Mouse (Mus musculus): ENCODE measurements around the gene Ccer1. TPM values are rescaled to one million over a fixed set of nuclear protein-coding genes. Genes with fewer than 3 reads are reported as not detected.

Gene Ccer1
- polyA plus RNA-seq (2015; fragmentation: Nextera tagmentation; extraction: Ambion mirVana): not detected in 2 replicates

DNA sequence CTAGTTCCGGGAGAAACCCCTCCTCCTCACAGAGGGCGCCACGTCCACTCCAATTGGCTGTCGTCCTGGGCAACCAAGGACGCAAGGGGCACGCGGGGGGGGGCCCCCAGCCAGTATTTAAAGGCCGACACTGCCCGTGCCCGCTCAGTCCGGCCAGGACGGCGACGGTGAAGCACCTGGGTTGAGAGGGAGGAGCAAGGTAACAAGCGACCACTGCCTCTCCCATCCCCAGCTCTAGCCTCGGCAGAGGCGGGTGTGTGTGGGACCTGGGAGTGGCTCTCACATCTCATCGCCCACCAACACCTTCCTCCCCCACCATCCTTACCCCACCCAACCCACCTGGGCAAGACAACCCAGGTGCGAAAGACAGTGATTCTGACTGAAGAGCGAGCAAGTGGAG, at the start of gene Ccer1:
TSS of gene Ccer1 (plus strand) at position 147 of the 400 bp plus-strand sequence.
- Histone ChIP-seq H3K4me3 (ENCODE audit: low read length) (no peak within 1 kb of the TSS), H3K4me2 (ENCODE audit: low read depth, low read length) (no peak within 1 kb of the TSS), H3K27me3 (replicated peaks; ENCODE audit: control insufficient read depth, insufficient read depth, low read length) (no peaks in the 10 kb centered on the region), H3K36me3 (ENCODE audit: control insufficient read depth, insufficient read depth, low read length) (no peaks in the 10 kb centered on the region), H3K4me1 (ENCODE audit: control insufficient read depth, insufficient read depth, low read length) (no peaks in the 10 kb centered on the region), H3K27ac (ENCODE audit: low read length) (no peak within 1 kb of the TSS), H3K9me3 (ENCODE audit: control insufficient read depth, low read length) (0 out of 2 replicates have a peak, but pooled peaks cover 4% of the 10 kb centered on the region), H3K9ac (ENCODE audit: low read depth, low read length) (no peak within 1 kb of the TSS)
- no peak for ATAC-seq
- WGBS: 76% methylated on average over 20 of the region's 20 CpGs

DNA sequence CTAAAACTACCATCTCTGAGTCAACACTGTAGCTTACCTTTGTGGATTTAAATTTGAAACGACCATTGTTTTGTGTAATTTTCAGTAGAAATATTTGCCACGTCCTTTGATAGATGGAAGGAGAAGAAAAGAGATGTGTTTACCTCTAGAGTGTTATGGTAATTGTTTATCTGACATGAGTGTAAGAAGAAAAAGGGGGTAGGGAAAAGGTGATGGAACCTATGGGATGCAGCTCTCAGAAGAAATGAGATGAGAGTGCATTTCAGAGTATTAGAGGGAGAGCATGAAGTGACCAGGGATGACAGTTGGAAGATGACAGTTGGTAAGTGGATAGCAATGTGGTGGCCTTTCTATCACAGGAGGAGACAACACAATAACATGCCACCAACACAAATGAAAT, 49.1 kb upstream of the Ccer1 start, which contains the start of gene Epyc:
TSS of gene Epyc (plus strand) at position 301 of the 400 bp plus-strand sequence.
- Histone ChIP-seq H3K27ac (ENCODE audit: low read length) (no peak within 1 kb of the TSS), H3K4me2 (ENCODE audit: low read depth, low read length) (no peak within 1 kb of the TSS), H3K4me3 (ENCODE audit: low read length) (no peak within 1 kb of the TSS), H3K4me1 (ENCODE audit: control insufficient read depth, insufficient read depth, low read length) (no peaks in the 10 kb centered on the region), H3K27me3 (replicated peaks; ENCODE audit: control insufficient read depth, insufficient read depth, low read length) (no peaks in the 10 kb centered on the region), H3K36me3 (ENCODE audit: control insufficient read depth, insufficient read depth, low read length) (no peaks in the 10 kb centered on the region), H3K9ac (ENCODE audit: low read depth, low read length) (no peak within 1 kb of the TSS), H3K9me3 (ENCODE audit: control insufficient read depth, low read length) (no peaks in the 10 kb centered on the region)
- 81% methylated on average over 2 of the region's 2 CpGs for WGBS
- ATAC-seq: no peak

DNA sequence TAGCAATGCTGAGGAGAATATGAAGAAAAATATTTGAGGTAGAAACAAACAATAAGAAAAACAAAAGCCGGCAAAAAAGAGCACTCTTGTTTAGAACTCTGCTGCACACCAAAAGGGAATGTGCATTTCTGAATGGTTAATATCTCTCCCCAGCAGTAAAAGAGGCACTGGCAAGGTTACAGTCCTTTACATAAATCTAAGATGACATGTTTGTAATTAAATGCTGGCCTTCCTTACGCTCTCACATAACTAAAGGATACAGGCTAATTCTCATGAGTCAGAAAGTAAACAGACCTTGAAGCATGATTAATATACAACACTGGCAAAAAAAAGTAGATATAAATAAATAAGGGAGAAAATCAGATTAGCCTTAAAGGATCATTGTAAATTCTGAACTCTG, 42.5 kb upstream of the Ccer1 start:
- WGBS: 24% methylated on average over 2 of the region's 2 CpGs
- ATAC-seq: peak; percentile 48; the same call in 1 of the 2 replicates
- H3K4me3 ChIP-seq (ENCODE audit: low read length): no peak overlapping the region

GRCm38 (mm10) chr10:97659489-97659888, 33.4 kb upstream of the Ccer1 start:
- WGBS: 91% methylated on average over 1 of the region's 1 CpGs
- H3K9ac ChIP-seq (ENCODE audit: low read depth, low read length): no peak overlapping the region
- peak; percentile 55; the same call in 1 of the 2 replicates for ATAC-seq
- no peaks in the 10 kb centered on the region for H3K27me3 ChIP-seq (replicated peaks; ENCODE audit: control insufficient read depth, insufficient read depth, low read length)
- H3K4me3 ChIP-seq (ENCODE audit: low read length): no peak overlapping the region
- H3K36me3 ChIP-seq (ENCODE audit: control insufficient read depth, insufficient read depth, low read length): no peaks in the 10 kb centered on the region
- H3K9me3 ChIP-seq (ENCODE audit: control insufficient read depth, low read length): no peaks in the 10 kb centered on the region
- H3K4me2 ChIP-seq (ENCODE audit: low read depth, low read length): no peak overlapping the region
- H3K4me1 ChIP-seq (ENCODE audit: control insufficient read depth, insufficient read depth, low read length): no peaks in the 10 kb centered on the region
- no peak overlapping the region for H3K27ac ChIP-seq (ENCODE audit: low read length)

More for the DNA sequence above, 42.5 kb upstream of the Ccer1 start:
- Histone ChIP-seq H3K36me3 (ENCODE audit: control insufficient read depth, insufficient read depth, low read length) (no peaks in the 10 kb centered on the region), H3K27me3 (replicated peaks; ENCODE audit: control insufficient read depth, insufficient read depth, low read length) (no peaks in the 10 kb centered on the region), H3K27ac (ENCODE audit: low read length) (no peak overlapping the region), H3K9me3 (ENCODE audit: control insufficient read depth, low read length) (no peaks in the 10 kb centered on the region), H3K4me2 (ENCODE audit: low read depth, low read length) (no peak overlapping the region), H3K9ac (ENCODE audit: low read depth, low read length) (no peak overlapping the region), H3K4me1 (ENCODE audit: control insufficient read depth, insufficient read depth, low read length) (no peaks in the 10 kb centered on the region)

DNA sequence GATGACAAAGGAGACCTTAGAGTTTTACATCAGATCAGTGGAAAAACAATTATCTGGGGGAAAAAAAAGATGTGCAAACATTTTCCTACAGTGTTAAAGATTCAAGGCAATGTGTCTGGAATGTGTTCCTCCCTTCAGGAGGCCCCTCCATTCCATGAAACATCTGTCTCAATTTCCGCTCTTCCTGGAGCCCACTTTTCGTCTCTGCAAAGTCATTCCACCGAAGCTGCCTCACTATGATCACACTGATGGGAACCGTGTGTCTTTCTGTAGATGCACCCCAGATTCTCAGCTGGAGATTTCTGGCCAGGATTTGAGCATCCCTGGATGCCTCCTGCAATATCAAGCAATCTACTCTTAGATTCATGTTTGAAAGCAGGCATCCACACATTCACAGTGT, 24.2 kb upstream of the Ccer1 start:
- Histone ChIP-seq H3K27me3 (replicated peaks; ENCODE audit: control insufficient read depth, insufficient read depth, low read length) (no peaks in the 10 kb centered on the region), H3K27ac (ENCODE audit: low read length) (peak overlapping the region; percentile 43)
- WGBS: 47% methylated on average over 4 of the region's 4 CpGs

GRCm38 (mm10) chr10:97670202-97670601, 22.7 kb upstream of the Ccer1 start:
- no peaks in the 10 kb centered on the region for H3K36me3 ChIP-seq (ENCODE audit: control insufficient read depth, insufficient read depth, low read length)
- ATAC-seq: no peak
- no peak overlapping the region for H3K4me2 ChIP-seq (ENCODE audit: low read depth, low read length)
- H3K9me3 ChIP-seq (ENCODE audit: control insufficient read depth, low read length): no peaks in the 10 kb centered on the region
- 49% methylated on average over 4 of the region's 4 CpGs for WGBS
- H3K4me3 ChIP-seq (ENCODE audit: low read length): no peak overlapping the region
- H3K9ac ChIP-seq (ENCODE audit: low read depth, low read length): no peak overlapping the region
- no peaks in the 10 kb centered on the region for H3K27me3 ChIP-seq (replicated peaks; ENCODE audit: control insufficient read depth, insufficient read depth, low read length)
- H3K27ac ChIP-seq (ENCODE audit: low read length): no peak overlapping the region
- no peaks in the 10 kb centered on the region for H3K4me1 ChIP-seq (ENCODE audit: control insufficient read depth, insufficient read depth, low read length)

More for the DNA sequence above, 24.2 kb upstream of the Ccer1 start:
- Histone ChIP-seq H3K4me3 (ENCODE audit: low read length) (no peak overlapping the region), H3K4me2 (ENCODE audit: low read depth, low read length) (no peak overlapping the region), H3K36me3 (ENCODE audit: control insufficient read depth, insufficient read depth, low read length) (no peaks in the 10 kb centered on the region), H3K9ac (ENCODE audit: low read depth, low read length) (no peak overlapping the region), H3K9me3 (ENCODE audit: control insufficient read depth, low read length) (no peaks in the 10 kb centered on the region), H3K4me1 (ENCODE audit: control insufficient read depth, insufficient read depth, low read length) (no peaks in the 10 kb centered on the region)
- ATAC-seq: peak; percentile 71

DNA sequence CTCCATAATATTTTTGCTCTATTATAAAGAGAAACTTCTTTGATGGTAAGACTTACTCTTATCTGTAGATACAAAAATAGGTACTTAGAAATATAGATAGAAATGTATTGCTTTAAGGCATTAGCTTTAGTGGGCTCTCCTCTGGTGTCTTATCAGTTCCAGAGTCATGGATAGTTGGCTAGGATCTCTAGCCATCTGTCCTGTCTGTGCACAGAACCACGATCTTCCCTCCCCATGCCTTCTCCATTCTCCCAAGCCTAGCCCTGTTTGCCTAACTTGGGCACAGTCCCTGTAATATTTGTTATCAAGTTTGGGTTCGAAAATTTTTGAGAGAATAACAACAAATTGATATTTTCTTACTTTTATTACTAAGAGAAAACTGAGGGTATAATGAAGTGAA, 19.6 kb upstream of the Ccer1 start:
- Histone ChIP-seq H3K9ac (ENCODE audit: low read depth, low read length) (no peak overlapping the region), H3K4me2 (ENCODE audit: low read depth, low read length) (no peak overlapping the region), H3K27ac (ENCODE audit: low read length) (no peak overlapping the region), H3K4me3 (ENCODE audit: low read length) (no peak overlapping the region), H3K9me3 (ENCODE audit: control insufficient read depth, low read length) (no peaks in the 10 kb centered on the region), H3K36me3 (ENCODE audit: control insufficient read depth, insufficient read depth, low read length) (no peaks in the 10 kb centered on the region), H3K27me3 (replicated peaks; ENCODE audit: control insufficient read depth, insufficient read depth, low read length) (no peaks in the 10 kb centered on the region), H3K4me1 (ENCODE audit: control insufficient read depth, insufficient read depth, low read length) (no peaks in the 10 kb centered on the region)
- no peak for ATAC-seq
- whole genome bisulfite sequencing: 84% methylated on average over 2 of the region's 2 CpGs

GRCm38 (mm10) chr10:97682981-97683380, 9.9 kb upstream of the Ccer1 start:
- no peak overlapping the region for H3K4me3 ChIP-seq (ENCODE audit: low read length)
- H3K9me3 ChIP-seq (ENCODE audit: control insufficient read depth, low read length): no peaks in the 10 kb centered on the region
- no peak overlapping the region for H3K27ac ChIP-seq (ENCODE audit: low read length)
- H3K36me3 ChIP-seq (ENCODE audit: control insufficient read depth, insufficient read depth, low read length): no peaks in the 10 kb centered on the region
- ATAC-seq: no peak
- H3K9ac ChIP-seq (ENCODE audit: low read depth, low read length): no peak overlapping the region
- no peak overlapping the region for H3K4me2 ChIP-seq (ENCODE audit: low read depth, low read length)
- H3K27me3 ChIP-seq (replicated peaks; ENCODE audit: control insufficient read depth, insufficient read depth, low read length): no peaks in the 10 kb centered on the region
- no peaks in the 10 kb centered on the region for H3K4me1 ChIP-seq (ENCODE audit: control insufficient read depth, insufficient read depth, low read length)

DNA sequence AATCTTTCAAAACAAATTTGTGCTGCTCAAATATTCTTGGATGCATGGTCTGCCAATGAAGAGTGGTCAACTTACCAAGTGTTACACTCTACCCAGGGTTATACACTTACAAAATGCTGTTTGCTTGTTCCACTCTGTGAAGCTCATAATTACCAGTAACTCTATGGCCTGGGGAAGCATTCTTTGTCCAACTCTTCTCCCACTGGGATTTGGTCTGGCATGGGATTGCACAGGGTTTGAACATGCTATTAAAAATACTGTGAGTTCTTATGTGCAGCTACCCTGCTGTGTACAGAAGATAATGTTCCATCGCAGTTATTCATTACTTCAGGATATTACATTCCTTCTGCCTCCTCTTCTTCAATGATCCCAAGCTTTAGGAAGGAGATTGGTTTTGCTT, 5.7 kb upstream of the Ccer1 start:
- WGBS: 87% methylated on average over 1 of the region's 1 CpGs
- H3K9me3 ChIP-seq (ENCODE audit: control insufficient read depth, low read length): no peaks in the 10 kb centered on the region

DNA sequence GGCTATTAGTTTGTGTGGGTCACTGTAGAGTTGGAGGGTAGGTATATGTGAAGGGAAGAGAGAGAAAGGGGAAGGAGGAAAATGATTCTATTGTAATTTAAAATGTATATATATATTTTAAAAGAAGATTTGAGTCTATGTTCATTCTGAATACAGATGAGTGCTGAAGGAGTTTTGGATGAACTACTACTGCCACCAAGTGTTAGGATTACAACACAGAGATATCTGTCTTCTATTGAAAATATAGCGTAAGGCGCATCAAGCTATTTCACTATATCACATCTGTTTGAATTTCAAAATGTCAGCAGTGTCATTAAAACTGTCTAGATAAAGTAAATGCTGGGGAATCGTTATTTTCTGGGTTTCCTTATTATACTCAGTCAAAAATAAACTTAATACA, 3.4 kb upstream of the Ccer1 start:
- H3K4me3 ChIP-seq (ENCODE audit: low read length): no peak overlapping the region
- no peak overlapping the region for H3K4me2 ChIP-seq (ENCODE audit: low read depth, low read length)
- WGBS: 64% methylated on average over 3 of the region's 3 CpGs
- H3K4me1 ChIP-seq (ENCODE audit: control insufficient read depth, insufficient read depth, low read length): no peaks in the 10 kb centered on the region
- H3K9me3 ChIP-seq (ENCODE audit: control insufficient read depth, low read length): 0 out of 2 replicates have a peak, but pooled peaks cover 4% of the 10 kb centered on the region
- H3K27ac ChIP-seq (ENCODE audit: low read length): no peak overlapping the region
- H3K36me3 ChIP-seq (ENCODE audit: control insufficient read depth, insufficient read depth, low read length): no peaks in the 10 kb centered on the region
- no peak for ATAC-seq
- no peak overlapping the region for H3K9ac ChIP-seq (ENCODE audit: low read depth, low read length)
- no peaks in the 10 kb centered on the region for H3K27me3 ChIP-seq (replicated peaks; ENCODE audit: control insufficient read depth, insufficient read depth, low read length)

More for the DNA sequence above, 5.7 kb upstream of the Ccer1 start:
- ATAC-seq: no peak
- no peak overlapping the region for H3K4me2 ChIP-seq (ENCODE audit: low read depth, low read length)
- H3K27me3 ChIP-seq (replicated peaks; ENCODE audit: control insufficient read depth, insufficient read depth, low read length): no peaks in the 10 kb centered on the region
- no peaks in the 10 kb centered on the region for H3K4me1 ChIP-seq (ENCODE audit: control insufficient read depth, insufficient read depth, low read length)
- no peak overlapping the region for H3K9ac ChIP-seq (ENCODE audit: low read depth, low read length)
- no peak overlapping the region for H3K4me3 ChIP-seq (ENCODE audit: low read length)
- H3K36me3 ChIP-seq (ENCODE audit: control insufficient read depth, insufficient read depth, low read length): no peaks in the 10 kb centered on the region
- no peak overlapping the region for H3K27ac ChIP-seq (ENCODE audit: low read length)
